Mouse (Mus musculus): Measurements from ENCODE around the gene Prss28. TPM values are rescaled to one million over a fixed set of nuclear protein-coding genes. Genes with fewer than 3 reads are reported as not detected.

Gene Prss28
- polyA plus RNA-seq, 1 experiment from 2014 or later = not detected

GRCm38 (mm10) chr17:25322930-25323329 lies 14.5 kb downstream of the Prss28 start:
- Histone ChIP-seq H3K4me1 (ENCODE audit: control insufficient read depth, insufficient read depth, low read length) (no peaks in the 10 kb centered on the region), H3K4me3 (ENCODE audit: low read depth, low read length) (no peak overlapping the region), H3K27me3 (ENCODE audit: control insufficient read depth, insufficient read depth, low read length) (no peaks in the 10 kb centered on the region), H3K9me3 (ENCODE audit: control insufficient read depth, low read length) (no peaks in the 10 kb centered on the region), H3K36me3 (ENCODE audit: control insufficient read depth, insufficient read depth, low read length) (no peaks in the 10 kb centered on the region), H3K9ac (ENCODE audit: low read length) (no peak overlapping the region), H3K27ac (ENCODE audit: low read depth, low read length) (no peak overlapping the region), H3K4me2 (ENCODE audit: low read depth) (no peak overlapping the region)
- ATAC-seq (ENCODE audit: insufficient read depth, low FRiP score, low TSS enrichment) (no peak), DNase-seq (ENCODE audit: low spot score) (no peak)
- 19% methylated on average over 2 of the region's 2 CpGs for WGBS

DNA sequence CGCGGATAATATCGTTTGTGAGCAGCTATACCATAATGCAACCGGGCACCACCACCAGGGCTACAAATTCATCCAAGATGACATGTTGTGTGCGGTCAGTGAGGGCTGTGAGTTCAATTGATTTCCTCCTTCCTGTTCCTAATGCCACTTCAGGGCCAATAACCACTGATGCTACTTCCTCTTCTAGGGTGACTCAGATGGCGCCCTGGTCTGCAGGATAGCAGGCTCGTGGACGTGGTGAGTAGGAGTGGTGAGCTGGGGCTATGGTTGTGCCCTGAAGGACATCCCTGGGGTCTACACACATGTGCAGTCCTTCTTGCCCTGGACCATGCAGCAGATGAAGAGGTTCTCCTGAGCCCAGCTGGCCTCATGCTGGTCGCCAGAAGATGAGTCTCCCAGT lies 23.9 kb downstream of the Prss28 start:
- Histone ChIP-seq H3K9me3 (ENCODE audit: control insufficient read depth, low read length) (no peaks in the 10 kb centered on the region), H3K36me3 (ENCODE audit: control insufficient read depth, insufficient read depth, low read length) (no peaks in the 10 kb centered on the region), H3K27ac (ENCODE audit: low read depth, low read length) (no peak overlapping the region), H3K4me1 (ENCODE audit: control insufficient read depth, insufficient read depth, low read length) (no peaks in the 10 kb centered on the region), H3K4me3 (ENCODE audit: low read depth, low read length) (no peak overlapping the region), H3K9ac (ENCODE audit: low read length) (no peak overlapping the region), H3K27me3 (ENCODE audit: control insufficient read depth, insufficient read depth, low read length) (no peaks in the 10 kb centered on the region), H3K4me2 (ENCODE audit: low read depth) (no peak overlapping the region)
- DNase-seq (ENCODE audit: low spot score) (no peak), ATAC-seq (ENCODE audit: insufficient read depth, low FRiP score, low TSS enrichment) (no peak)
- WGBS = 78% methylated on average over 9 of the region's 9 CpGs

- DNase-seq (ENCODE audit: low spot score) (peak; percentile 82), ATAC-seq (ENCODE audit: insufficient read depth, low FRiP score, low TSS enrichment) (no peak)
- no peak overlapping the region for H3K9ac ChIP-seq (ENCODE audit: low read length)
- no peaks in the 10 kb centered on the region for H3K9me3 ChIP-seq (ENCODE audit: control insufficient read depth, low read length)
- no peaks in the 10 kb centered on the region for H3K36me3 ChIP-seq (ENCODE audit: control insufficient read depth, insufficient read depth, low read length)
- H3K27me3 ChIP-seq (ENCODE audit: control insufficient read depth, insufficient read depth, low read length) = no peaks in the 10 kb centered on the region
- 3% methylated on average over 8 of the region's 8 CpGs for WGBS
- H3K4me3 ChIP-seq (ENCODE audit: low read depth, low read length) = no peak overlapping the region
- H3K27ac ChIP-seq (ENCODE audit: low read depth, low read length) = no peak overlapping the region
- no peak overlapping the region for H3K4me2 ChIP-seq (ENCODE audit: low read depth)
- no peaks in the 10 kb centered on the region for H3K4me1 ChIP-seq (ENCODE audit: control insufficient read depth, insufficient read depth, low read length)
Measured at GRCm38 (mm10) chr17:25333943-25334342, 25.5 kb downstream of the Prss28 start.

- Histone ChIP-seq H3K9me3 (ENCODE audit: control insufficient read depth, low read length) (no peaks in the 10 kb centered on the region), H3K4me2 (ENCODE audit: low read depth) (no peak overlapping the region), H3K27ac (ENCODE audit: low read depth, low read length) (no peak overlapping the region), H3K36me3 (ENCODE audit: control insufficient read depth, insufficient read depth, low read length) (no peaks in the 10 kb centered on the region), H3K9ac (ENCODE audit: low read length) (no peak overlapping the region), H3K4me3 (ENCODE audit: low read depth, low read length) (no peak overlapping the region), H3K4me1 (ENCODE audit: control insufficient read depth, insufficient read depth, low read length) (no peaks in the 10 kb centered on the region), H3K27me3 (ENCODE audit: control insufficient read depth, insufficient read depth, low read length) (no peaks in the 10 kb centered on the region)
- 85% methylated on average over 4 of the region's 4 CpGs for WGBS
- ATAC-seq (ENCODE audit: insufficient read depth, low FRiP score, low TSS enrichment) (no peak), DNase-seq (ENCODE audit: low spot score) (no peak)
Measured at GRCm38 (mm10) chr17:25338218-25338617, 29.8 kb downstream of the Prss28 start.

DNA sequence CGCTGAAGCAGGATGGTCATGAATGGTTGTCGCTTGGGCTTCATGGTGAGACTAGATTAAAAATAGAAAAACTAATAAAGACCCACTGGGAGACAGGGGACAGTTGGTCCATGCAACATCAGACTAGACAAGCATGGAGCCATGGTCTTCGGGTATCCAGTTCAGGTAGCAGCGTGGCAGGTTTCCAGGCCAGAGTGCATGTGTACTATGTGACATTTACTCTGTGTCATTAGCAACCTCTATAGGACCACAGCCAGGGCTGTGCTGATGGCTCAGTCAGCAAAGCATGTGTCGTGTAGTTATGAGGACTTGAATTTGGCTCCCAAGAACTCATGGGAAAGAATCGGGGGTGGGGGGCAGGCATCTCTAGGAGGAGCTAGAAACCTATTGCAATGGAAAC lies 31.6 kb downstream of the Prss28 start:
- H3K27ac ChIP-seq (ENCODE audit: low read depth, low read length) = no peak overlapping the region
- H3K4me2 ChIP-seq (ENCODE audit: low read depth) = no peak overlapping the region
- no peaks in the 10 kb centered on the region for H3K27me3 ChIP-seq (ENCODE audit: control insufficient read depth, insufficient read depth, low read length)
- H3K9me3 ChIP-seq (ENCODE audit: control insufficient read depth, low read length) = no peaks in the 10 kb centered on the region
- H3K9ac ChIP-seq (ENCODE audit: low read length) = no peak overlapping the region
- no peak overlapping the region for H3K4me3 ChIP-seq (ENCODE audit: low read depth, low read length)
- no peak for DNase-seq (ENCODE audit: low spot score)
- WGBS = 85% methylated on average over 6 of the region's 6 CpGs
- no peaks in the 10 kb centered on the region for H3K4me1 ChIP-seq (ENCODE audit: control insufficient read depth, insufficient read depth, low read length)
- H3K36me3 ChIP-seq (ENCODE audit: control insufficient read depth, insufficient read depth, low read length) = no peaks in the 10 kb centered on the region
- no peak for ATAC-seq (ENCODE audit: insufficient read depth, low FRiP score, low TSS enrichment)

- Histone ChIP-seq H3K27ac (ENCODE audit: low read depth, low read length) (no peak overlapping the region), H3K9ac (ENCODE audit: low read length) (no peak overlapping the region), H3K4me3 (ENCODE audit: low read depth, low read length) (no peak overlapping the region), H3K4me1 (ENCODE audit: control insufficient read depth, insufficient read depth, low read length) (no peaks in the 10 kb centered on the region), H3K36me3 (ENCODE audit: control insufficient read depth, insufficient read depth, low read length) (no peaks in the 10 kb centered on the region), H3K27me3 (ENCODE audit: control insufficient read depth, insufficient read depth, low read length) (no peaks in the 10 kb centered on the region), H3K4me2 (ENCODE audit: low read depth) (no peak overlapping the region), H3K9me3 (ENCODE audit: control insufficient read depth, low read length) (no peaks in the 10 kb centered on the region)
- 75% methylated on average over 3 of the region's 3 CpGs for WGBS
- ATAC-seq (ENCODE audit: insufficient read depth, low FRiP score, low TSS enrichment) (no peak), DNase-seq (ENCODE audit: low spot score) (no peak)
Measured at GRCm38 (mm10) chr17:25341490-25341889, 33.0 kb downstream of the Prss28 start.

DNA sequence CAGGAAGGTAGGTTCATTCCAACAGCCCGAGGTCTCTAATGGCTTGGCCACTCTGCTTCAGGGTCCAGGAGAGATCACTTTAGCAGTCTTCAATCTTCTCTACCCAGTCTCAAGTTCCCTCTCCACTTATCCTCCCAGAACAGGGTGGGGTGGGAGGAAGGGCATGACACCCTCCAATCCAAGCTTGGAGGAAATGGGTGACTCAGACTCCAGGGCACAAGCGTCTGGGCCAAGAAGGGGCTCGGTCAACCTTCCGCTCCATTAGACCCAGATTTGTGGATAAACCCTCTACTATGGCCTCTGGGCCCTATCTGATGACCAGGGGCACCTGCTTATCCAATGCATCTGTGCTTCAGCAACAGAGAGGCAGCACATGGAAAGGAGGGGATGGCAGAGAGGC lies 37.0 kb downstream of the Prss28 start, which contains the start of gene Tpsab1:
TSS of gene Tpsab1 (minus strand) at position 101 of the 400 bp plus-strand sequence.
- H3K27ac ChIP-seq (ENCODE audit: low read depth, low read length) = no peak within 1 kb of the TSS
- no peak within 1 kb of the TSS for H3K4me3 ChIP-seq (ENCODE audit: low read depth, low read length)
- no peaks in the 10 kb centered on the region for H3K27me3 ChIP-seq (ENCODE audit: control insufficient read depth, insufficient read depth, low read length)
- no peak within 1 kb of the TSS for H3K9ac ChIP-seq (ENCODE audit: low read length)
- no peaks in the 10 kb centered on the region for H3K4me1 ChIP-seq (ENCODE audit: control insufficient read depth, insufficient read depth, low read length)
- ATAC-seq (ENCODE audit: insufficient read depth, low FRiP score, low TSS enrichment) (no peak), DNase-seq (ENCODE audit: low spot score) (no peak)
- no peaks in the 10 kb centered on the region for H3K9me3 ChIP-seq (ENCODE audit: control insufficient read depth, low read length)
- 95% methylated on average over 4 of the region's 4 CpGs for WGBS
- no peak within 1 kb of the TSS for H3K4me2 ChIP-seq (ENCODE audit: low read depth)
- H3K36me3 ChIP-seq (ENCODE audit: control insufficient read depth, insufficient read depth, low read length) = no peaks in the 10 kb centered on the region

DNA sequence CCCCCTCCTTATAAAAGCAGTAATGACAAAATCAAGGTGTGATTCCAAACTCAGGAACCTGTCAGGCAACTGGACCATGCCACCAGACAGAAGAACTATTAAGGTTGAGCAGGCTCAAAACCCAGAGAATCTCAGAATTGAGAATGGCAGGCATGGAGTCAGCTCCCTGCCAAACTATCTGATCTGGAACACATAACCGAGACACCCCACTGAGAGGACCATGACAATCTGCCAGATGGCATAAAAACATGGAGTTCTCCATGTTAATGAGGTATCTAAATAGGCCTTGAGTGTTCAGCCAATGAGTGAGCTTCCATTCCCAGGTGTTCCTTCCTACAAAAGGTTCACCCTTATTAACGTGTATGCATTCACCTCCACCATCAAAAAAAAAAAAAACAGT lies 52.8 kb downstream of the Prss28 start:
- Histone ChIP-seq H3K36me3 (ENCODE audit: control insufficient read depth, insufficient read depth, low read length) (no peaks in the 10 kb centered on the region), H3K27ac (ENCODE audit: low read depth, low read length) (no peak overlapping the region), H3K4me1 (ENCODE audit: control insufficient read depth, insufficient read depth, low read length) (no peaks in the 10 kb centered on the region), H3K9ac (ENCODE audit: low read length) (no peak overlapping the region), H3K9me3 (ENCODE audit: control insufficient read depth, low read length) (no peaks in the 10 kb centered on the region), H3K4me2 (ENCODE audit: low read depth) (no peak overlapping the region), H3K4me3 (ENCODE audit: low read depth, low read length) (no peak overlapping the region), H3K27me3 (ENCODE audit: control insufficient read depth, insufficient read depth, low read length) (no peaks in the 10 kb centered on the region)
- WGBS = 71% methylated on average over 2 of the region's 2 CpGs
- DNase-seq (ENCODE audit: low spot score) = no peak
- ATAC-seq (ENCODE audit: insufficient read depth, low FRiP score, low TSS enrichment) = no peak
